8 mouse cellular contexts compared by ENCODE assay signal in the genomic region with DNA sequence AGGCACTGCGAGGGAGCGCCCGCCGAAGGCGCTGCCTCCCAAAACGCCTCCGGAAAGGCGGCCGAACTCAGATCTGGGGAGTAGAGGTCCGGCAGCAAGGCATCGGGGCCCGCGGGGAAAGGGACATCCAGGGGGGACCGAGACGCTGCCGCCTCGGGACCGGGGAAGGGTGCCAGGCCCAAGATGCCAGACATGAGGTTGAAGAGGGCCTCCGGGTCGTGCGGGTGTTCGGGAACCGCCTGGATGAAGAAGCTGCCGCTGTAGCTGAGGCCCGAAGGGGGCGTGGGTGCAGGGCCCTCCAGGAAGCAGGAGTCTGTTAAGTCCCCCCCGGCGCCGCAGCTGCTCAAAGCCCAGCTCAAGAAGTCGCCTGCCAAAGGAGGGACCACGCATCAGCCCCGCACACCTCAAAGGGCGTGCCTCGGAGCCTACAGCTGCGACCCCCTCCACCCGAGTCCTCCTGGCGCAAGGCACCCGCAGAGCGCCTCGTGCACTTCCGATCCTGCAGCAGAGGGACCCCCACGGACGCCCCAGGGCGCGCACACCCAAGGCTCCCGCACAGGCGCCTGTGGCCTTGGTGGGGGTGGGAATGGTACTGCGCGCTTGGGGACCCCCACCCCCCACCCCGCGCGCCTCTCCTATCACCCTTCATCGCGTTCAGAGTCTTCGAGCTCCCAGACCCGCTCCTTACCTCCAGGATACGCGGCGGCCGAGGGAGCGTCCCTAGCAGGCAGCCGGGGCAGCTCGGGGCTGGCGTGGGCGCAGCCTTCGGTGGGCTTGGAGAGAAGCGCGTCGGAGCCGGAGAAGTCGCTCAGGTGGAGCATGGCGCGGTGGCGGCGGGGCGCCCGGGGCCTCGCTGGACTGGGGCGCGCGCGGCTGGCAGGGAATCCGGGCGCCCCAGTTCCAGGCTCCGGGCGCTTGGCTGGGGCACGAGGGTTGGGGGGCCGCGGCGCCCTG. TPM values are rescaled to one million over a fixed set of nuclear protein-coding genes. Genes with fewer than 3 reads are reported as not detected.
A peak's percentile ranks its signal among the peaks of the same experiment; 100 is the strongest.
DNase-seq lines count a peak whose midpoint lies in the region; ATAC-seq lines count a peak whose summit lies in the region.

No protein-coding gene starts in this region.

- H3K36me3 ChIP-seq in liver, embryonic 11.5 days (ENCODE audit: control insufficient read depth, insufficient read depth, low read length) = no peaks in the 10 kb centered on the region
- no peaks in the 10 kb centered on the region for H3K36me3 ChIP-seq in forebrain, embryonic 16.5 days (ENCODE audit: control insufficient read depth, insufficient read depth)
- no peaks in the 10 kb centered on the region for H3K36me3 ChIP-seq in limb, embryonic 13.5 days

- peak overlapping the region; percentile 66 for H3K4me2 ChIP-seq in liver, embryonic 11.5 days
- peak overlapping the region; percentile 80 for H3K4me2 ChIP-seq in forebrain, embryonic 16.5 days (ENCODE audit: low read length)
- H3K4me2 ChIP-seq in limb, embryonic 13.5 days (replicated peaks) = peak overlapping the region; percentile 81

- WGBS in liver, embryonic 11.5 days = 2% methylated on average over 90 of the region's 90 CpGs
- WGBS in forebrain, embryonic 16.5 days = under 1% methylated on average over 81 of the region's 90 CpGs
- WGBS in limb, embryonic 13.5 days = under 1% methylated on average over 83 of the region's 90 CpGs

- ATAC-seq in liver, embryonic 11.5 days (replicated peaks; ENCODE audit: low FRiP score) = no peak
- peak; percentile 53 for ATAC-seq in forebrain, embryonic 16.5 days
- ATAC-seq in limb, embryonic 13.5 days (ENCODE audit: low FRiP score, low read depth) = 0 out of 2 replicates have a peak, but pooled peaks have one; percentile 19

- DNase-seq in liver, embryonic 11.5 days (ENCODE audit: low spot score) = peak; percentile 46
- no peak for DNase-seq in liver
- peak; percentile 56 for DNase-seq in cerebellum, adult 9-10 months
- DNase-seq in right cerebral cortex, adult 2 months (ENCODE audit: low spot score in 2 of 2) = peak; percentile 49
- no peak for DNase-seq in spleen, adult 18-20 months
- DNase-seq in c-Kit-positive CD71-positive TER-119-positive erythroid progenitor cells, embryonic 14.5 days (ENCODE audit: low spot score) = no peak

- peaks cover 84% of the 10 kb centered on the region for H3K27me3 ChIP-seq in liver, embryonic 11.5 days (replicated peaks; ENCODE audit: control insufficient read depth, insufficient read depth, low read length)
- H3K27me3 ChIP-seq in forebrain, embryonic 16.5 days (replicated peaks; ENCODE audit: control insufficient read depth, insufficient read depth, low read length) = peaks cover 66% of the 10 kb centered on the region
- H3K27me3 ChIP-seq in limb, embryonic 13.5 days = peaks cover 100% of the 10 kb centered on the region

- no peaks in the 10 kb centered on the region for H3K9me3 ChIP-seq in liver, embryonic 11.5 days (ENCODE audit: control insufficient read depth, low read length)
- no peaks in the 10 kb centered on the region for H3K9me3 ChIP-seq in forebrain, embryonic 16.5 days (ENCODE audit: control insufficient read depth, low read length)
- H3K9me3 ChIP-seq in limb, embryonic 13.5 days = peaks cover 3% of the 10 kb centered on the region

- peaks cover 8% of the 10 kb centered on the region for H3K4me1 ChIP-seq in liver, embryonic 11.5 days (replicated peaks; ENCODE audit: control insufficient read depth, insufficient read depth, low read length)
- peaks cover 32% of the 10 kb centered on the region for H3K4me1 ChIP-seq in forebrain, embryonic 16.5 days (replicated peaks; ENCODE audit: control insufficient read depth, insufficient read depth, low read length)
- H3K4me1 ChIP-seq in limb, embryonic 13.5 days = peaks cover 29% of the 10 kb centered on the region

- H3K27ac ChIP-seq in liver, embryonic 11.5 days (ENCODE audit: low read depth, low read length) = no peak overlapping the region
- no peak overlapping the region for H3K27ac ChIP-seq in forebrain, embryonic 16.5 days (ENCODE audit: low read length)
- no peak overlapping the region for H3K27ac ChIP-seq in limb, embryonic 13.5 days

- H3K4me3 ChIP-seq in liver, embryonic 11.5 days (ENCODE audit: low read depth, low read length) = peak overlapping the region; percentile 44
- H3K4me3 ChIP-seq in forebrain, embryonic 16.5 days (replicated peaks; ENCODE audit: low read length) = peak overlapping the region; percentile 56
- H3K4me3 ChIP-seq in limb, embryonic 13.5 days = peak overlapping the region; percentile 48

- no peak overlapping the region for H3K9ac ChIP-seq in liver, embryonic 11.5 days (ENCODE audit: low read depth, low read length)
- peak overlapping the region; percentile 45 for H3K9ac ChIP-seq in forebrain, embryonic 16.5 days (replicated peaks; ENCODE audit: low read depth, low read length)
- no peak overlapping the region for H3K9ac ChIP-seq in limb, embryonic 13.5 days

RNA-seq across cellular contexts. Expression of a gene that starts 0.5 kb away (rescaled TPM):
- polyA plus RNA-seq in liver, embryonic 11.5 days (2014; fragmentation: Nextera tagmentation; extraction: Ambion mirVana) = not detected in 2 replicates
- 0.11 and 0.28 TPM in 2 replicates for polyA plus RNA-seq in forebrain, embryonic 16.5 days (2015; fragmentation: Nextera tagmentation; extraction: Ambion mirVana)
- not detected in 2 replicates for polyA plus RNA-seq in limb, embryonic 13.5 days (2015; fragmentation: Nextera tagmentation; extraction: Ambion mirVana)

RNA-seq across cellular contexts. Expression of a gene that starts 10.1 kb away (rescaled TPM):
- polyA plus RNA-seq in liver, embryonic 11.5 days (2014; fragmentation: Nextera tagmentation; extraction: Ambion mirVana) = 0.04 and 0.08 TPM in 2 replicates
- polyA plus RNA-seq in forebrain, embryonic 16.5 days (2015; fragmentation: Nextera tagmentation; extraction: Ambion mirVana) = 7.4 and 9.5 TPM in 2 replicates
- polyA plus RNA-seq in limb, embryonic 13.5 days (2015; fragmentation: Nextera tagmentation; extraction: Ambion mirVana) = 0.47 and 0.54 TPM in 2 replicates

Comparison
In these comparisons a context has a peak if more than half of its experiments do, and no peak if none do; other contexts are left out.
1. DNase-seq: peak in liver, embryonic 11.5 days (single experiment), cerebellum, adult 9-10 months (single experiment) and right cerebral cortex, adult 2 months (2 of 2); none in liver (single experiment), spleen, adult 18-20 months (0 of 2) and c-Kit-positive CD71-positive TER-119-positive erythroid progenitor cells, embryonic 14.5 days (single experiment).
2. Peak in every context shown above with its lines, with median percentiles within 50 percentile points of each other: H3K4me2 ChIP-seq and H3K4me3 ChIP-seq.